Mouse (Mus musculus): Measurements from ENCODE around the gene Slc37a3. TPM values are rescaled to one million over a fixed set of nuclear protein-coding genes. Genes with fewer than 3 reads are reported as not detected.
A peak's percentile ranks its signal among the peaks of the same experiment; 100 is the strongest.

Slc37a3 gene
- 49.6 and 54.7 TPM in 2 replicates for polyA plus RNA-seq (2014; fragmentation: Nextera tagmentation; extraction: Ambion mirVana)

DNA sequence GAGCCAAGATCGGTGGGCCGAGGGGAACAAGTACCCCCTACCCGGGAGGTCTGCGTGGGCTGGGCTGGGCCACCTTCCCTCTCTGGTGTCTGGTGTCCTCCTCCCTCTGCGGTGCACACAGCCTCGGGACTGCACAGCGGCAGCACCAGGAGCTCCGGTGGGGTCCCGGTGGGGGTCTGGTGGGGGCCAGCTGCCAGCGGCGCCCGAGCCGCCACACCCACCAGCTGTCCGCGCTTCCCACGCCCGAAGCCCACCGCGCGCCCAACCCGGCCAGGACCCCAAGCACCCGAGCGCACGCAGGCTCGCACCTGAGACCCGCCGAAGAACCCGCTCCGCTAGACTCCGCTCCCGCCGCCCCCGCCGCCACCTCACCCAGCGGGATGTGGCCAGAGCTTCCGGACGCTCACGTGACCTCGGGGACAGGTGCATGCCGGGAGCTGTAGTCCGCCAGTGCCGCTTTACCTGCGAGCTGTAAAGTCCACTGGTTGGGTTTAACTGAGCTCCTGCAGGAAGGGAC is at the start of gene Slc37a3:
Slc37a3 (minus strand) TSS at position 365 of the 517 bp plus-strand sequence.
- H3K36me3 ChIP-seq (ENCODE audit: control insufficient read depth, insufficient read depth, low read length) = no peaks in the 10 kb centered on the region
- no peak within 1 kb of the TSS for H3K27ac ChIP-seq (ENCODE audit: low read length)
- ATAC-seq (ENCODE audit: insufficient number of reproducible peaks, insufficient read depth, low FRiP score, low read depth) = peak; percentile 81
- H3K27me3 ChIP-seq (ENCODE audit: control insufficient read depth, insufficient read depth, low read length) = 0 out of 2 replicates have a peak, but pooled peaks cover 3% of the 10 kb centered on the region
- H3K9ac ChIP-seq (replicated peaks; ENCODE audit: low read depth, low read length) = peak within 1 kb of the TSS; percentile 80
- whole genome bisulfite sequencing = under 1% methylated on average over 43 of the region's 43 CpGs
- peak within 1 kb of the TSS; percentile 71 for H3K4me2 ChIP-seq (replicated peaks; ENCODE audit: low read depth, low read length)
- no peaks in the 10 kb centered on the region for H3K9me3 ChIP-seq (ENCODE audit: control insufficient read depth, low read depth, low read length)
- H3K4me3 ChIP-seq (ENCODE audit: low read depth, low read length) = peak within 1 kb of the TSS; percentile 86
- peaks cover 22% of the 10 kb centered on the region for H3K4me1 ChIP-seq (ENCODE audit: control insufficient read depth, insufficient read depth, low read length)

DNA sequence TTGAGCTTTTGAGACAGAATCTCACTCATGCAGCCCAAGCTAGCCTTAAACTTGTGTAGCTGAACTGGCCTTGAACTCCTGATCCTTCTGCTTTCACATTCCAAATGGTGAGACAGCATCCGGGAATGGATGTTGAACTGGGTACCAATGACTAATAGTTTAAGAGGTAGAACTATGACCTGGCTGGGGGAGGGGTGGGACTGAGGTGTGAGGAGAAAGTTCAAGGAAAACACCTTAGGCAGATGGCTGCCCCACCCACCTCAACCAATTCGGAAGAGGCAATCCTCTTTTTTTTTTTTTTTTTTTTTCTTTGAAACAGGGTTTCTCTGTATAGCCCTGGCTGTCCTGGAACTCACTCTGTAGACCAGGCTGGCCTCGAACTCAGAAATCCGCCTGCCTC is 49.2 kb upstream of the Slc37a3 start:
- no peak overlapping the region for H3K4me3 ChIP-seq (ENCODE audit: low read depth, low read length)
- H3K27ac ChIP-seq (ENCODE audit: low read length) = no peak overlapping the region
- no peak overlapping the region for H3K9ac ChIP-seq (replicated peaks; ENCODE audit: low read depth, low read length)
- H3K36me3 ChIP-seq (ENCODE audit: control insufficient read depth, insufficient read depth, low read length) = no peaks in the 10 kb centered on the region
- no peaks in the 10 kb centered on the region for H3K4me1 ChIP-seq (ENCODE audit: control insufficient read depth, insufficient read depth, low read length)
- ATAC-seq (ENCODE audit: insufficient number of reproducible peaks, insufficient read depth, low FRiP score, low read depth) = no peak
- H3K27me3 ChIP-seq (ENCODE audit: control insufficient read depth, insufficient read depth, low read length) = no peaks in the 10 kb centered on the region
- H3K9me3 ChIP-seq (ENCODE audit: control insufficient read depth, low read depth, low read length) = no peaks in the 10 kb centered on the region
- 83% methylated on average over 4 of the region's 4 CpGs for WGBS
- no peak overlapping the region for H3K4me2 ChIP-seq (replicated peaks; ENCODE audit: low read depth, low read length)

DNA sequence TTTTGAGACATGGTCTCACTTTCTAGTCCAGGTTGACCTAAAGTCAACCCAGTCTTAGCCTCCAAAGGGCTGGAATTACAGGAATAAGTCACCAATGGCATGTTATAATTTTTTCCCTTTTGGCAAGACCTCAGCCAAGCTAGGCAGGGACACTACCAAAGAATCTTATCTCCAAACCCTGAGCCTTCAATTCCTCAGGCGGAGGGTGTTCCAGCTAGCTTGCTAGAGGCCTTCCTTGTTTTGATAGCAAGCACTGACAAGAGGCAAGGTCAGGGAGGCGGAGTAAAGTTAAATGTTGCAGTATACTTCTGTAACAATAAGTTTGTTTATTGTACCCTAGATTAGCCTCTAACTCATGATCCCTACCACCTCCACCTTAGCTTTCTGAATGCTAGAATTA is 47.7 kb upstream of the Slc37a3 start:
- Histone ChIP-seq H3K9me3 (ENCODE audit: control insufficient read depth, low read depth, low read length) (no peaks in the 10 kb centered on the region), H3K27me3 (ENCODE audit: control insufficient read depth, insufficient read depth, low read length) (no peaks in the 10 kb centered on the region), H3K27ac (ENCODE audit: low read length) (no peak overlapping the region), H3K4me2 (replicated peaks; ENCODE audit: low read depth, low read length) (no peak overlapping the region), H3K4me3 (ENCODE audit: low read depth, low read length) (no peak overlapping the region), H3K9ac (replicated peaks; ENCODE audit: low read depth, low read length) (no peak overlapping the region), H3K4me1 (ENCODE audit: control insufficient read depth, insufficient read depth, low read length) (no peaks in the 10 kb centered on the region), H3K36me3 (ENCODE audit: control insufficient read depth, insufficient read depth, low read length) (no peaks in the 10 kb centered on the region)
- 82% methylated on average over 2 of the region's 2 CpGs for WGBS
- ATAC-seq (ENCODE audit: insufficient number of reproducible peaks, insufficient read depth, low FRiP score, low read depth) = no peak

DNA sequence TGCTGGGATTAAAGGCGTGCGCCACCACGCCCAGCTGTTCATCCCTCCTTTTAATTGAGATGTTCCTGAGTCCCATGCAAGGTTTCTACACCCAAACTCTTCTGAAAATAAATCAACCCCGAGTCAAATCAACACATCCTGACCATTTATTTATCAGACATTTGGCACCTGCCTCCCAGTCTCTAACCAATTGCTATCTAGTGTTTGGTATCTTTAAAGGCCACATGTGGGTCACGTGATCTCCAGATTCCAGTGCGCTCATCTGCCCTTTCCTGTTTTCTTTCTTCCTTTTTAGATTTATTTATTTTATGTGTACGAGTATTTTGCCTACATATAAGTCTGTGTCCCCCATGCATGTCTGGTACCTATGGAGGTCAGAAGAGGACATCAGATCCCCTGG is 46.2 kb upstream of the Slc37a3 start:
- no peaks in the 10 kb centered on the region for H3K9me3 ChIP-seq (ENCODE audit: control insufficient read depth, low read depth, low read length)
- H3K4me2 ChIP-seq (replicated peaks; ENCODE audit: low read depth, low read length) = no peak overlapping the region
- H3K4me3 ChIP-seq (ENCODE audit: low read depth, low read length) = no peak overlapping the region
- no peak overlapping the region for H3K27ac ChIP-seq (ENCODE audit: low read length)
- no peak overlapping the region for H3K9ac ChIP-seq (replicated peaks; ENCODE audit: low read depth, low read length)
- H3K36me3 ChIP-seq (ENCODE audit: control insufficient read depth, insufficient read depth, low read length) = no peaks in the 10 kb centered on the region
- no peak for ATAC-seq (ENCODE audit: insufficient number of reproducible peaks, insufficient read depth, low FRiP score, low read depth)
- WGBS = 86% methylated on average over 7 of the region's 7 CpGs
- H3K27me3 ChIP-seq (ENCODE audit: control insufficient read depth, insufficient read depth, low read length) = no peaks in the 10 kb centered on the region
- H3K4me1 ChIP-seq (ENCODE audit: control insufficient read depth, insufficient read depth, low read length) = 0 out of 2 replicates have a peak, but pooled peaks cover 3% of the 10 kb centered on the region

DNA sequence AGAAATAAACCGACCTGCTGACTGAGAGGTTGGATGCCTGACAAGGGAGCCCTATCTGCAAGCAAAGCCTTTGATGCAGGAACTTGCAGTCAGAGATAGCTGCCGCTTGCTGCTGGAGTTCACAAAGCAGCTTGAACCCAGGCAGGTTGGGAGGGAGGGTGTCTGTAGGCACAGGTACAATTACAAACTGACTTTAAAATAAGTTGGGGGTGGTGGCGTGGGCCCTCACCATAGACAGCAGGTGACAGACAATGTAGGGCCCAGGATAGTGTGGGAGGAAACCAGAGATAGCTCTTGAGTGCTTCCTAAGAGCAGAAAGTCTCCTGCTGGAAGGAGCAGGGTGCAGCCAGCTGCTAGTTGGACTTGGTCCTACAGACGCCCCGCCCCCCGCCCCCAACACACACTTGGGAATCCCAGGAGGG is 45.7 kb upstream of the Slc37a3 start:
- Histone ChIP-seq H3K4me3 (ENCODE audit: low read depth, low read length) (no peak overlapping the region), H3K27me3 (ENCODE audit: control insufficient read depth, insufficient read depth, low read length) (0 out of 2 replicates have a peak, but pooled peaks cover 2% of the 10 kb centered on the region), H3K4me1 (ENCODE audit: control insufficient read depth, insufficient read depth, low read length) (0 out of 2 replicates have a peak, but pooled peaks cover 3% of the 10 kb centered on the region), H3K9ac (replicated peaks; ENCODE audit: low read depth, low read length) (no peak overlapping the region), H3K9me3 (ENCODE audit: control insufficient read depth, low read depth, low read length) (no peaks in the 10 kb centered on the region), H3K4me2 (replicated peaks; ENCODE audit: low read depth, low read length) (no peak overlapping the region), H3K27ac (ENCODE audit: low read length) (no peak overlapping the region), H3K36me3 (ENCODE audit: control insufficient read depth, insufficient read depth, low read length) (no peaks in the 10 kb centered on the region)
- ATAC-seq (ENCODE audit: insufficient number of reproducible peaks, insufficient read depth, low FRiP score, low read depth) = no peak
- 58% methylated on average over 6 of the region's 6 CpGs for WGBS

DNA sequence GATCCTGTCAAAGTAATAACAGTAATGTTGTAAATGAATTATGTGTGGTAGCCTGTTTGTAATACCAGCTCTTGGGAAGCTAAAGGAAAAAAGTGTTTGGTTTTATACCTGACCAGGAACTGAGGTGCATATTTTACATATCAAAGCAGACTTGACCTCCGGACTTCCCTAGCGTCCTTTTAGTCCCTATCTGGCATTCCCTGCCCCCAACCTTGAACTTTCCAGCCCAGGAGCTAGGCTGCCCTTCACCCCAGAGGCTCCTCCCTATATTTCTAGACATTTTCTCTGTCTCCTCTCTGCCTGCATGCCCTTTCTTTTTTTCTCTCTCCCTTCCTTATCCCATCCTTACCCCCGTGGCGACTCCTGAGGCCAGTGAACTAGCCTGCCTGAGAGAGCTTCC is 43.4 kb upstream of the Slc37a3 start:
- Histone ChIP-seq H3K4me3 (ENCODE audit: low read depth, low read length) (peak overlapping the region; percentile 99; the same call in 1 of the 2 replicates), H3K9me3 (ENCODE audit: control insufficient read depth, low read depth, low read length) (no peaks in the 10 kb centered on the region), H3K27ac (ENCODE audit: low read length) (no peak overlapping the region), H3K4me2 (replicated peaks; ENCODE audit: low read depth, low read length) (no peak overlapping the region), H3K27me3 (ENCODE audit: control insufficient read depth, insufficient read depth, low read length) (0 out of 2 replicates have a peak, but pooled peaks cover 2% of the 10 kb centered on the region), H3K4me1 (ENCODE audit: control insufficient read depth, insufficient read depth, low read length) (0 out of 2 replicates have a peak, but pooled peaks cover 3% of the 10 kb centered on the region), H3K9ac (replicated peaks; ENCODE audit: low read depth, low read length) (no peak overlapping the region), H3K36me3 (ENCODE audit: control insufficient read depth, insufficient read depth, low read length) (no peaks in the 10 kb centered on the region)
- ATAC-seq (ENCODE audit: insufficient number of reproducible peaks, insufficient read depth, low FRiP score, low read depth) = no peak
- 41% methylated on average over 4 of the region's 4 CpGs for WGBS

DNA sequence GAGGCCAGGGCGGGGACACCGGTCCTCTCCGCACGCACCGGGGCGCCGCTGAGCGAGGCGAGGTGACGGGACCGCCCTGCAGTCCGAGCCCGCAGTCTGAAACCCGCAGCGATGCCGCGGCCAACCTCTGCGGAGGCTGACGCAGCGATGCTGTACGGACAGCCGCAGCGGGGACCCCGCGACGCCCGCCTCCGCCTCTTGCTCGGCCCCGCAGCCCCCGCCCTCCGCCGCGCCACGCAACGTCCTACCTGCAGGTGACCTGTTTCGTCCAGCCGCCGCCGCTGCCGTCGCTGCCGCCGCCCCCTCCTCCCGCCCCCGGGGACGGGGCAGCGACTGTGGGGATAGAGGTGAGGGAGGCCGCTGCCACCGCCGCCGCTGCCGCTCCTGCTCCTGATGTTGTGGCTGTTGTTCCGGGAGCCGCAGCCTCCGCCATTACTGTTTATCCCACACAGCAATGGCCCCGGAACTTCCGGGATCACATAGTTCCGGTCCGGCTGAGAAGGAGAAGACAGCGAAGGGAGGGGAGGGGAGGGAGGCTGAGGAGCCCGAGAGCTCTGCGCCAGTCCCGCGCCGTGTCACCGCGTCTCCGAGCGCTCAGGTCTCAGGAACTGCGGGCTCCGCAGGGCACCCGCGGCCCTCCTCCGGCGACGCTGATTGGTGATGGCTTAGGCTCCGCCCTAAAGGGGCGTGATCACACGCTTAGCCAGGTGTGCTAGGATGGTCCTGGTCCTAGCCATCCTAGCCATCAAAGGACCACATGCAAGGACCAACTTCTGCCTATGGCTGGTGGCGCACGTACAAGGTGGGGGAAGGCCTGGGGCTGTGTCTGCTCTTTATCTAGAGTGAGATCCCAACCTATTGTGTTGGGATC is 42.6 kb upstream of the Slc37a3 start, which contains the start of gene Mkrn1:
Mkrn1 (minus strand) TSS at position 612 of the 871 bp plus-strand sequence.
- Histone ChIP-seq H3K36me3 (ENCODE audit: control insufficient read depth, insufficient read depth, low read length) (no peaks in the 10 kb centered on the region), H3K9me3 (ENCODE audit: control insufficient read depth, low read depth, low read length) (no peaks in the 10 kb centered on the region), H3K27ac (ENCODE audit: low read length) (peak within 1 kb of the TSS; percentile 80), H3K9ac (replicated peaks; ENCODE audit: low read depth, low read length) (peak within 1 kb of the TSS; percentile 55), H3K4me2 (replicated peaks; ENCODE audit: low read depth, low read length) (peak within 1 kb of the TSS; percentile 65), H3K4me1 (ENCODE audit: control insufficient read depth, insufficient read depth, low read length) (0 out of 2 replicates have a peak, but pooled peaks cover 3% of the 10 kb centered on the region), H3K27me3 (ENCODE audit: control insufficient read depth, insufficient read depth, low read length) (0 out of 2 replicates have a peak, but pooled peaks cover 2% of the 10 kb centered on the region), H3K4me3 (ENCODE audit: low read depth, low read length) (peak within 1 kb of the TSS; percentile 99)
- ATAC-seq (ENCODE audit: insufficient number of reproducible peaks, insufficient read depth, low FRiP score, low read depth) = peak; percentile 93
- under 1% methylated on average over 70 of the region's 82 CpGs for WGBS

DNA sequence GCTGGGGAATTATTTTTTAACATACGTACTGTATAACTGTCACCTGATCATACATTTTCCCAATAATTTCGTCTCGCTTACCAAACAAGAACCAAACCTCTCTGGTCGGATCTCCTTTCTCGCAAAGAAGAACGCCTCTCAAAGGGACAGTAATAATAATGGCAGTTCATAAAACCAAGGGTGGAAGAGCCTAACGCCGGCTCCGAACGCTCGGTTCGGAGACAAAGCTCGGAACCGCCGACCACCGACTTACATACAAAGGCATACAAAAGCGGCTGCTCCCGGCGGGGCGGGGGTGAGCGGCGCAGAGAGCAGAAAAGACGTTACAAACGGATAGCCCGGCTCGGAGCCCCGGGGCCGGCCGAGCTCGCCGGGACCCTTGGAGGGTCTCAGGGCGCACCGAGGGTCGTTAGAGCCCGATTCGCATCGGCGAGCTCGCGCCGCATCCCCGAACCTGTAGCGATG is 41.9 kb upstream of the Slc37a3 start:
- no peak for ATAC-seq (ENCODE audit: insufficient number of reproducible peaks, insufficient read depth, low FRiP score, low read depth)
- Histone ChIP-seq H3K4me2 (replicated peaks; ENCODE audit: low read depth, low read length) (peak overlapping the region; percentile 65), H3K9me3 (ENCODE audit: control insufficient read depth, low read depth, low read length) (no peaks in the 10 kb centered on the region), H3K4me1 (ENCODE audit: control insufficient read depth, insufficient read depth, low read length) (0 out of 2 replicates have a peak, but pooled peaks cover 3% of the 10 kb centered on the region), H3K4me3 (ENCODE audit: low read depth, low read length) (peak overlapping the region; percentile 99), H3K9ac (replicated peaks; ENCODE audit: low read depth, low read length) (peak overlapping the region; percentile 55), H3K27me3 (ENCODE audit: control insufficient read depth, insufficient read depth, low read length) (0 out of 2 replicates have a peak, but pooled peaks cover 2% of the 10 kb centered on the region), H3K36me3 (ENCODE audit: control insufficient read depth, insufficient read depth, low read length) (no peaks in the 10 kb centered on the region), H3K27ac (ENCODE audit: low read length) (peak overlapping the region; percentile 80)
- under 1% methylated on average over 41 of the region's 43 CpGs for WGBS
